Mouse (Mus musculus) right cerebral cortex, postnatal 10 days (tissue): ENCODE results near the gene Tnip3.
A peak's percentile ranks its signal among the peaks of the same experiment; 100 is the strongest.

Source experiments
- DNase-seq, 2 experiments: peaks; one replicate each; pipeline ENCODE4 v3.0.0; 2021; ENCODE audit warnings: low spot score in 2 of 2

Tnip3 gene

GRCm38 (mm10) chr6:65525192-65525591, at the start of gene Tnip3:
TSS of gene Tnip3 (plus strand) at chr6:65525313.
- DNase-seq, result no peak

DNA sequence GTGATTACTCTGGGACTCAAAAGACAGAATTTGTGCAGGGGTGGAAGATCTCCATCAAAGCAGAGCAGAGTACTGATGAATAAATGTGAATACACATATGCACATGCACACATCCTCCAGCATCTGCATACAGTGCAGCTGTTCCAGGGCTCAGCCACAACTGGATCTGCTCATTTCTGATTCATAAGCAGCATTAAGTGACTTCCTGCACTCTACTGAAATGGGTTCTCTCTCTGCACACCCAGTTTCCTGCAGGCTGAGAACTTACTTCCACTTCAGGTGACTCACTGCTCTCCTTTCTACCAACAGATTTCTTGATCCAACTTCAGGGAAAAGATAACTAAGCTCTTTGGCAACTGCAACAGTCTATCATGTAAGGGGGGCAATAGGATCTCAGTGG, 26.3 kb upstream of the Tnip3 start:
- no peak for DNase-seq

DNA sequence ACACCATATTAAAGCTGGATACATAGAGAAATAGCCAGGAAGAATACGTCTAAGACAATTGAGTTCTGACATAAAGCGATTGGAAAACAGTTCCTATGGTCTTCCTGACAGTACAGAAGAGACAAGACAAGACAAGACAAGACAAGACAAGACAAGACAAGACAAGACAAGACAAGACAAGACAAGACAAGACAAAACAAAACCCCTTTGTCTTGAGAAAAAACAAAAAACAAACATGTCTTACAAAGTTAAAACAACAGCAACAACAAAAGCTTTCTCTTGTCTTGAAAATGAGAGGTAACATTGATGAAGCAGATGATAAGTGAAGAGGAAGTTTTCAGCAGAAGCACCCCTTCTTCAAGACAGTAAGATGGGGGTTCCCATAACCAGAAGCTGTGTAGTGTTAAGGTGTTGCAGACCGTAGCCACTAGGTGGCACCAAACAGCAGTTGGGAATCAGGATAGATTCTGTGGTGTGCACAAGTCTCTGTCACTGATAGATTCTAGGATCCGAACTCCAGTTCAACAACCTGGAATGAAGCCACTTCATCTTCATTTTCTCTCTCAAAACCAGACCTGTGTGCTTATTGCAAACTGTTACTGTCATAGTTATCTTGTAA, 15.0 kb upstream of the Tnip3 start:
- DNase-seq, result peak; percentile 66 to 80

GRCm38 (mm10) chr6:65513813-65514212, 11.3 kb upstream of the Tnip3 start:
- no peak for DNase-seq

GRCm38 (mm10) chr6:65516759-65517158, 8.4 kb upstream of the Tnip3 start:
- no peak for DNase-seq

- DNase-seq, result no peak
Measured at GRCm38 (mm10) chr6:65520821-65521220, 4.3 kb upstream of the Tnip3 start.

- DNase-seq, result no peak
Measured at GRCm38 (mm10) chr6:65527892-65528291, 2.8 kb downstream of the Tnip3 start.

DNA sequence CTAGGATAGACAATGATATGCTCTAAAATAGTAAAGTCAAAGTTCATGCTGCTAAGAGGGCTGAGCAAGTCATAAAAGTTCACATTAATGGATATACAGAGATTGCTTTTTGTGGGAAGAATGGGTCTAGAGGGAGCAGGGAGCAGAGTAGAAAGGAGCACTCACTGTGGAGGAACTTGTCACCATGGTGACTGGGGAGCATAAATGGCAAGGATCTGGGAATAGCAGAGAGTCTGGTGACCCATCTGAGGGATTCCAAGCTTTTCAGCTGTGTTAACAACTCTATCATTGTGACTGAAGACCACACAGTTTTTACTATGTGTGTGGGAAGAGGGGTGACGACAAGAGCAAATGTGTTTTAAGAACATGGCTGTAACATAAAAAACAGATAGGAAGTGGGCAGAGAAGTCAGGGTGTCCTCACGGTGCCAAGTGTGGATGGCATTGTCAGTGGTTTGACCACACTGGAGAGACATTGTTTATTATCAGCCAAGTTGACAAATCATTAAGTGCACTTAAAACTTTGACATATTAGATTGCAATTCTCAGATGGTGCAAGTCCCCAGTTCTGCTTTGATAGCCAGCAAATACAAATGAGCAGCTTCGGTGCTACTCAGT, 6.2 kb downstream of the Tnip3 start:
- peak in 1 of 2 experiments; percentile 35 for DNase-seq

DNA sequence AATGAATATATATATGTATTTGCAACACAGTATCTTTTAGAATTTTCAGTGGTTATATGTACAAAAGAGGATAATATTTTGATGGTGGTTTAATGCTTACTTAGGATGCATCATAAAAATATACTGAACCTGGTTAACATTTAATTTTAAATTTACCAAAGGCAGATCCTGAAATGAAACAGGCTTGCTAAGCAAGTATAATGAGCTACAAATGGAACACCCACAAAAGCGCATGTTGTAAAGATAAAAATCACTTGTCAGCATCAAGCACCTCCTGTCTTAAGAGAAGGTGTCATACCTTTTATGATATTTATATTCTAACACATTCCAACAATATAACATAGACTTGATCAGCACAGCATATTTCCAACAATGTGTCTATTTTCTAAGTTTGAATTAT, 8.6 kb downstream of the Tnip3 start:
- no peak for DNase-seq

- DNase-seq, result no peak
Measured at GRCm38 (mm10) chr6:65537327-65537884, 12.3 kb downstream of the Tnip3 start.

DNA sequence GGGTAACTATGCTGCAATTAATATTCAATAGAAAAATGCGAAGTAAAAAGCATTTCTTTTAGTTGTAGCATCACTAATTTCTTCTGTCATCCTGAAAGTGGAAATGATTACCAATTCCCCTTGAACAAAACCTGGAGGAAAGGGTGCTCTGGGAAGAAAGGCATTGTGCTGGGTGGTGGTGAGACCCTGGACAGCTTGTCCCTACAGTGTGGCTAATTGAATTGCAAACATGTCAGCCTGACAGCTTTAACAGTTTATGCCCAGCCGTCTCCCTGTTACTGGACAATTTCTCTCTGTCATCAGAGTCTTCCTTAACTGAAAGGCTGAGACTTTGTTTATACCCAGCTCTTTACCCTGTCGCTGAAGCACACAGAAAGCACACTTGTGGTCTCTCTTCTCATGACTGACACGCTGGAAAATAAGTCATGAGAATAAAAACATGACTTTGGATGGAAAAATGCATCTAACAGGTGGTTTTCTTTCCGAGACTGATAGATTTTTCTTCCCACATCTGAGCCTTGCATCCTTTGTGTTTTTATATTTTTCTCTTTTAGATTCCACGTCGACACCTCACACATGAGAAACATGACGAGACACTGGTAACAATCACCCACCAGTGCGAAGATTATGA, 13.0 kb downstream of the Tnip3 start:
- DNase-seq, result no peak

- no peak for DNase-seq
Measured at GRCm38 (mm10) chr6:65538921-65539320, 13.8 kb downstream of the Tnip3 start.

GRCm38 (mm10) chr6:65540138-65540537, 15.0 kb downstream of the Tnip3 start:
- DNase-seq, result no peak

DNA sequence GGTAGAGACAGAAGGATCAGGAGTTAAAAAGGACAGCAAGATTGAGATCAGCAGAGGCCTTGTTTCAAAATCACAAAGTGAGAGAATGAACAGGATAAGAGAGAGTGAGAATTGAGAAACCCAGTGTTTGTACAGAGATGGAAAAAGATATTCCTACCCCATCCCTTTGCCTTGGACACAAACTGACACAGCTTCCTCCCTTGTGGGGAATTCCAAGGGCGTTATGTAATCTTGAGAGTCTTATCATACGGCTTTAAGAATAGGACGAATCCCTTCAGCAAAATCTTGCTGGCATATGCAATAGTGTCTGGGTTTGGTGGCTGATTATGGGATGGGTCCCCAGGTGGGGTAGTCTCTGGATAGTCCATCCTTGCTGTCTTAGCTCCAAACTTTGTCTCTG, 16.0 kb downstream of the Tnip3 start:
- DNase-seq, result no peak

GRCm38 (mm10) chr6:65542391-65542790, 17.3 kb downstream of the Tnip3 start:
- no peak for DNase-seq

- DNase-seq, result no peak
Measured at GRCm38 (mm10) chr6:65542913-65543312, 17.8 kb downstream of the Tnip3 start.

DNA sequence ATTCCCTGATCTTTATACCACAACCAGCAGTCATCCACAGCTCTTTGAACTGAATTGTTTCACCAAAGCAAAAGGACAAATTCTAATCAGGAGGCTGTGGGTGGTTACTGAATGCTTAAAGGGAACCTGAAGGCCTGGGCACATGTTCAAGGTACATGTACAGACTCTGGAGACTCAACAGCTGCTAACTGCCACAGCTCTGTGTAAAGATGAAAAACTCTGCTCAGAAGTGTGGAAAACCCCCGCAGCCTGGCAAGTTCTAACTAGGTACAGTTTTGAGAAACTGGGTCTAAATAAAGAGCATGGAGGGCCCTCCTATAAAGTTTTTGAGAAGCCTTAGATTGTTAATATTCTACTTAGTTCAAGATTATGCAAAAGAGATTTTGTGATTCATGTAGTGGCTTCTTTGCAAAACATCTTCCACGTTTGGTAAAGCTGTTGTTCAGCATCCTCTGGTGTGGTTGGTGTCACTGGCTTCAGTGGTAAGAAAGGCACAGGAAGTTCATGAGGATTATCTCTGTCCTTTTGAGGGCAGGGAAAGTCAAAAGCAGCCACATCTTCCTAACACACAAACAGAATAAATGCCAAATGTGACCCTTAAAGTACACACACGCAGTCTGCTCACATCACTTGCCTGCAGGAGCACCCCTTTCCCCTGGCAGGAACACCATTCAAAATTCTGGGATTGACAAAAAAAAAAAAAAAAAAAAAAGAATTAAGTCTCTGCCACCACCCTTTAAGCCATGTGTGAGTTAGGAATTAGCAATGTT, 39.0 kb downstream of the Tnip3 start:
- DNase-seq, result peak in 1 of 2 experiments; percentile 29

DNA sequence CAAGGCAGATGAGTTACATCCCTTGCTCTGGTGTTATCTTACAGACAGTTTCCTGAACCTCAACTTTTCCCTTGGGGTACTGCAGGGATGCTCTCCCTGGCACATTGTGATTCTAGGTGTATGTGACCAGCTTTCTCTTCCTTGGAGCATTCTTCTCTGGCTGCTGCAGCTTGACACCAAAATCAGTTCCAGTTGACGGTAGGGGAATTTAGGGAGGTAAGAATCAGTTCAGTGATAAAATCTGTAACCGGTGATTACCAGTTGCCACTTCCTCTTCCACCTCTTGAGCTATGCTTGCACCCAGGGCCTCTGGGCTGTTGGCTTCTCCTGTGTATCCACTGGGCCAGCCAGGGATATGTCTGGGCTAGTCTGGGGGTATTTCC, 39.5 kb downstream of the Tnip3 start:
- no peak for DNase-seq

DNA sequence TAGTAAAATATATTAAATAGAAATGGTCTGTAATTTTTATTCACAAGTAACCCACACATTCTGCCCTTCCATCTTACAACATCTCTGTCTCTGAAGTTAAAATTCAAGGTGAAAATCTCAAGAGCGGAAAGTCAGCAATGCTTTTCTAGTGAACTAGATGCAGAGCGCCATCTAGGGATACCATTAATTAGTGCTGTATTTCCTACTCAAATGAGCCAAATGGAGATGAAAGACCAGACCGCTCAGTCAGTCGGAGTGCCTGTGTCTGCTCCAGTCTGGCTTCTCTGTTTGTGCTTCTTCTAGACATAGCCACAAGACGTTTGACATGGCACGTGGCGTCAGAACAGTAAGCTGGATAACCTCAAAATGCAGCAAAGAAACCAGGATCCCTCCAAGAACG, 44.6 kb downstream of the Tnip3 start:
- DNase-seq, result peak; percentile 40 to 56

- no peak for DNase-seq
Measured at GRCm38 (mm10) chr6:65578151-65578973, 53.2 kb downstream of the Tnip3 start.

DNA sequence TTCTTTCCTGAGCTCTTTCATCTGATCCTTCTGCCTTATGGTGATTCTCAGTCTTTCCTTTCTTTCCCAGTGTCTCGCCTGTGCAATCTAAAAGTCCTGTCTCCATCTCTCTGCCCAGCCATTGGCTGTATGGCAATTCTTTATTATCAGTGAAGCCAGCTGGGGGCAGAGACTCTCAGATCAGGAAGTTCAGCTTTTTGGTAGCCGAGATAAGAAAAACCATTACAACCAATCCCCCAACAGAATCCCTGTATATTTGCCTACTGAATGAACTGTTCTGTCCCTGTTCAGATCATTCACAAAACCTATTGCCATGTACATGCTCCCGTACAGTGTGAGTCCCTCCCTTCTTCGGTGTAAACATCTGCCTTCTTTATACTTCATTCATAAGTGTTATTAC, 57.9 kb downstream of the Tnip3 start:
- DNase-seq, result no peak
